Comparison of ENCODE assay signal across 10 mouse cellular contexts in the genomic region with DNA sequence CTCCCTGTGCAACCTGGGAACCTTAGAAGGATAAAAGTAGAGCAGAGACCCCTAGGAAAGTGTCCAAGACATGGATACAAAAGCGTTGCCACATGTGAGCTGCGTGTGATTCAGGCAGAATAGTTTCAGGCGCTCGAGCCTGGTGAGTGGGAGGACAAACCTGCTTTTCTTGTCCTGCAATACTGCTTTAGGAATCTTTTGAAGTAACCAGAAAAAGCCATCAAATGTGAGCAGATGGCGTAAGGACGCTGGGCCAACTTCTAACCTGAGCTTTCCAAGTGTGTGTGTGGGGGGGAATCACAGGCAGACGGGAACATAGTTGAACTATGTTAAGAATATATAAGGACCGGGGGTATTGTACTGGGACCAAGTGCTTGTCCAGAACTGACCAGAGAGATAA. TPM values are rescaled to one million over a fixed set of nuclear protein-coding genes. Genes with fewer than 3 reads are reported as not detected.
A peak's percentile ranks its signal among the peaks of the same experiment; 100 is the strongest.
DNase-seq lines count a peak whose midpoint lies in the region; ATAC-seq lines count a peak whose summit lies in the region.
"Had no signal": no experiment of that assay in that cellular context is flagged by ENCODE, and none has a peak within 500 bp of the region (broad histone marks: within the 10 kb centered on the region; RNA-seq: fewer than 3 reads in every experiment).

No protein-coding gene starts in this region.

- intact Hi-C loops in left cerebral cortex, postnatal 14 days (cut with DNase I) = no loop called here

- no peak overlapping the region for H3K4me3 ChIP-seq in forebrain, embryonic 14.5 days (ENCODE audit: low read depth, low read length)
- H3K4me3 ChIP-seq: erythroblast, embryonic 14.5 days had no signal

- WGBS in forebrain, embryonic 14.5 days = 87% methylated on average over 8 of the region's 8 CpGs

- H3K9ac ChIP-seq in forebrain, embryonic 14.5 days (ENCODE audit: low read length) = no peak overlapping the region

- peaks cover 34% of the 10 kb centered on the region for H3K36me3 ChIP-seq in forebrain, embryonic 14.5 days (ENCODE audit: control insufficient read depth, insufficient read depth, low read length)

- peak; percentile 58 to 62 for DNase-seq in left cerebral cortex, adult 18-20 months (ENCODE audit: low spot score in 2 of 2)
- no peak for DNase-seq in left cerebral cortex, adult 11 months (ENCODE audit: low spot score)
- no peak for DNase-seq in forebrain, embryonic 14.5 days (ENCODE audit: low spot score)
- peak; percentile 64 to 77 for DNase-seq in left cerebral cortex, postnatal 14 days (ENCODE audit: low spot score in 2 of 2)
- peak; percentile 69 to 79 for DNase-seq in right cerebral cortex, postnatal 10 days (ENCODE audit: low spot score in 2 of 2)
- DNase-seq in ovary, postnatal 14 days (ENCODE audit: low spot score) = no peak
- no peak for DNase-seq in cerebellum, adult 8-10 months
- no peak for DNase-seq in kidney, adult 18-20 months
- DNase-seq: heart, postnatal 4 days had no signal

- H3K27ac ChIP-seq in forebrain, embryonic 14.5 days (ENCODE audit: low read depth, low read length) = no peak overlapping the region

- peak; percentile 14; the same call in 1 of the 2 replicates for ATAC-seq in forebrain, embryonic 14.5 days

- no peaks in the 10 kb centered on the region for H3K9me3 ChIP-seq in forebrain, embryonic 14.5 days (replicated peaks; ENCODE audit: control insufficient read depth, low read length)

- H3K4me2 ChIP-seq in forebrain, embryonic 14.5 days (ENCODE audit: low read length) = no peak overlapping the region

- no peaks in the 10 kb centered on the region for H3K27me3 ChIP-seq in forebrain, embryonic 14.5 days (replicated peaks; ENCODE audit: control insufficient read depth, insufficient read depth, low read length)

- H3K4me1 ChIP-seq in forebrain, embryonic 14.5 days (ENCODE audit: control insufficient read depth, insufficient read depth, low read length) = no peaks in the 10 kb centered on the region

RNA-seq across cellular contexts. Expression of a gene that starts 6.7 kb away (rescaled TPM):
- 10 to 100 TPM; 88.9 to 95.6 TPM for total RNA-seq in left cerebral cortex, adult 18-20 months (2021)
- 66.1 and 89.6 TPM in 2 replicates for polyA plus RNA-seq in forebrain, embryonic 14.5 days (2014; fragmentation: Nextera tagmentation; extraction: Ambion mirVana)
- total RNA-seq in left cerebral cortex, postnatal 14 days (2021) = 100 to 1,000 TPM; 119 to 138 TPM
- polyA plus RNA-seq: erythroblast, embryonic 14.5 days had no signal

Comparison
In these comparisons a context has a peak if more than half of its experiments do, and no peak if none do; other contexts are left out.
1. DNase-seq: peak in left cerebral cortex, adult 18-20 months (2 of 2), left cerebral cortex, postnatal 14 days (2 of 2) and right cerebral cortex, postnatal 10 days (2 of 2); none in left cerebral cortex, adult 11 months (single experiment), forebrain, embryonic 14.5 days (single experiment), ovary, postnatal 14 days (single experiment), cerebellum, adult 8-10 months (single experiment) and kidney, adult 18-20 months (single experiment).